Mouse (Mus musculus): ENCODE results near the gene Olfr1152.

DNA sequence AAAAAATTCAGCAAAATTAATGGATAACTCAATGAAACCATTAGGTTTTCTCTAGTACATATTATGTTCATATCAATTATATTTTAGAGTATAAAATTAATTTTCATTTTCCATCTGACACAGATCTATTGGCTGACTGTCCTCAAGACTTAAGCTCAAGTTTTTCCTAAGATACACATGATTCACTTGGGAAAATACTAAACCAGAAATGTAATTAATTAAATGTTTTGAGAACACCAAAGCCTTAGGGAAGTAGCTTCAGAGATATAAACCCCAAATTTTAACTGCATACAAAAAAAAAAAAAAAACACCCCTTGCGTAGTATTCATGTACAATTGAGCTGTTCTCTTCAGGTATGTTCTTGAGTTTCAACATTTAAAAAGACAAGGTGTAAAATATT lies 10.7 kb upstream of the Olfr1152 start, which contains the start of gene Olfr1151:
- TF ChIP-seq CTCF (IDR thresholded peaks at IDR 0.05; ENCODE audit: low read depth, low read length) (no peak), TAL1 (conservative IDR thresholded peaks at IDR 0.05; ENCODE audit: low read depth, low read length) (no peak)

Measured in G1E (cell line).